Mouse (Mus musculus) C2C12 (cell line): ENCODE results near the gene Piga. TPM values are rescaled to one million over a fixed set of nuclear protein-coding genes. Genes with fewer than 3 reads are reported as not detected.

ENCODE experiments used
- H3K27me3 ChIP-seq: one replicate; pipeline ENCODE4 v1.6.1; 2011; ENCODE audit not compliant: control insufficient read depth, insufficient read depth, insufficient read length
- H3K36me3 ChIP-seq: one replicate; pipeline ENCODE4 v1.6.1; 2011; ENCODE audit not compliant: control insufficient read depth, insufficient read depth
- H3K4me3 ChIP-seq: one replicate; pipeline ENCODE4 v1.5.1; 2011; ENCODE audit warnings: mild to moderate bottlenecking, control low read depth; ENCODE audit not compliant: poor library complexity, insufficient read depth, severe bottlenecking
- H3K79me2 ChIP-seq: one replicate; pipeline ENCODE4 v1.6.1; 2011; ENCODE audit not compliant: control insufficient read depth, insufficient read depth
- H3K79me3 ChIP-seq: one replicate; pipeline ENCODE4 v1.6.1; 2011; ENCODE audit warnings: low read depth, control low read depth
- H3ac ChIP-seq: one replicate; pipeline ENCODE3; 2011; ENCODE audit warnings: low read depth; ENCODE audit not compliant: control insufficient read depth, insufficient read length
- CEBPB ChIP-seq: IDR thresholded peaks from one replicate; pipeline ENCODE4 v1.6.1; 2011; ENCODE audit warnings: low read depth, mild to moderate bottlenecking, control low read depth, moderate library complexity
- CTCF ChIP-seq: IDR thresholded peaks from one replicate; pipeline ENCODE4 v1.5.1; 2011; ENCODE audit not compliant: control insufficient read depth, insufficient read depth, insufficient read length
- FOSL1 ChIP-seq: IDR thresholded peaks from one replicate; pipeline ENCODE4 v1.8.0; 2011; ENCODE audit warnings: mild to moderate bottlenecking, low read length; ENCODE audit not compliant: poor library complexity, insufficient read depth, severe bottlenecking
- MAX ChIP-seq: IDR thresholded peaks from one replicate; pipeline ENCODE4 v1.6.1; 2011; ENCODE audit warnings: mild to moderate bottlenecking, control low read depth
- MYOD1 ChIP-seq: IDR thresholded peaks from one replicate; pipeline ENCODE4 v1.6.1; 2011; ENCODE audit warnings: low read depth; ENCODE audit not compliant: control insufficient read depth, insufficient read length
- MYOG ChIP-seq: IDR thresholded peaks from one replicate; pipeline ENCODE4 v1.6.1; 2011; ENCODE audit not compliant: control insufficient read depth, insufficient read length; ENCODE audit errors: extremely low read depth
- USF1 ChIP-seq: IDR thresholded peaks from one replicate; pipeline ENCODE4 v1.6.1; 2011; ENCODE audit warnings: low read depth, mild to moderate bottlenecking, control low read depth, moderate library complexity
- polyA plus RNA-seq: library from polyadenylated mRNA; unstranded; fragments of >200 nt; fragmentation: generic; extraction: Trizol; gene quantifications from one replicate; pipeline ENCODE4 v1.2.1, GENCODE M21; 2012; ENCODE audit warnings: missing spikeins

The Piga gene
- polyA plus RNA-seq, 1 experiment: 3.2 TPM

DNA sequence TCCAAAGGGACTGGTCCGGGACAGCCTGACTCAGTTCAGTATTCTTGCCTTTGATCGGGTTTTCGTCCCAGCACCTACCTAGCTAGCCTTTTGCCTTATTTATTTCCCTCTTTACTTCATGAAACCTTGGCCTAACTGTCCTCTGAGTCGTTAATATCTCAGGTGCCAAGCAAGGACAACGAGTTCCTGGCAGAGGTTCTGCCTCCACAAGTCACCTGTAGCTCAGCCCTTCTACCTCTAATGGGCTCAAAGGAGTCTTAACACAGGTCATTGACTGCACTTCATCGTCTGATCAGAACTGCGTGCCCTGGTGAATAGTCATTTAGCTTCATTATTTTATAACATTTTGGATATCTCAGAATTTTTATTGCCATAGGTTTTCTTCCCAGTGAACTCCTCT lies 19.9 kb downstream of the Piga start:
- H3K79me3 ChIP-seq: no peaks in the 10 kb centered on the region
- no peaks in the 10 kb centered on the region for H3K79me2 ChIP-seq
- no peaks in the 10 kb centered on the region for H3K27me3 ChIP-seq
- no peaks in the 10 kb centered on the region for H3K36me3 ChIP-seq
- no peak overlapping the region for H3ac ChIP-seq
- H3K4me3 ChIP-seq: no peak overlapping the region
- TF ChIP-seq MYOG (no peak), CTCF (no peak), CEBPB (no peak), FOSL1 (no peak), USF1 (no peak), MAX (no peak), MYOD1 (no peak)

DNA sequence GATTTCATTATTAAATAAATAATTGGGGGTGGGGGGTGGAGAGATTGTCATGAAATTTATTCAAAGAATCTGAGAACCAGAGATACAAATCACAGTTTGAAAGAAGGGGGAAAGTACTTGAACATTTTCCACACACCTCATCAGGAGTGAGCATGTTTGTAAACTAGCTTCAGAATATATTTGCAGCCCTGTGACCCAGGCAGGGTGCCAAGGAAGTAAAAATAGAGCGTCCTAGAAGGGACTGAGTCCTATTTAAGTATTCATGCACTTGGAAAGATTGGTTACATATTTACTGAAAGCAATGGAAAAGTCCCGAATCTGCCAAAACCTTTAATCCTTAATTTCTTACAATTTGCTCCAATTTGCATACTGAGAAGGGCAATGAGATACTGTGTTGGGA lies 20.6 kb downstream of the Piga start:
- no peaks in the 10 kb centered on the region for H3K79me3 ChIP-seq
- no peaks in the 10 kb centered on the region for H3K36me3 ChIP-seq
- TF ChIP-seq MYOD1: no peak
- no peak for TF ChIP-seq USF1
- no peak for TF ChIP-seq CEBPB
- TF ChIP-seq FOSL1: no peak
- no peak for TF ChIP-seq MAX
- no peak for TF ChIP-seq CTCF
- no peak for TF ChIP-seq MYOG
- H3K79me2 ChIP-seq: no peaks in the 10 kb centered on the region
- no peaks in the 10 kb centered on the region for H3K27me3 ChIP-seq
- H3K4me3 ChIP-seq: no peak overlapping the region
- H3ac ChIP-seq: no peak overlapping the region

DNA sequence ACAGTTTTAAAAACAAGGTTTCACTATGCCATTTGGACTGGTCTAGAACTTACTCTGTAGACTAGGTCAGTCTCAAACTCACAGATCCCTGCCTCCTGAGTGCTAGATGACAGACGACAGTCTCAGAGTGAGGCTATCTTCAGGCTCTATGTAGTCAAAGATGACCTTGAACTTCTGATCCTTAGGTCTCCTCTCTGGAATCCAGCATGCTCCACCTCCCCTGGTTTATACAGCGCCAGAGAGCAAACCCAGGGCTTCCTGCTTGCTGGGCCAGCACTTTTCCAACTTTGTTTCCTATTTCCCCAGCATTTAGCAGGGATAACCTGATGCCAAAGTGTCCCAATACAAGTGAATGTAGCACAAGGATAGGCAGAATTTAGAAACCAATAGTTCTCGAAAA lies 21.1 kb downstream of the Piga start:
- no peak overlapping the region for H3ac ChIP-seq
- no peaks in the 10 kb centered on the region for H3K27me3 ChIP-seq
- H3K79me2 ChIP-seq: no peaks in the 10 kb centered on the region
- H3K36me3 ChIP-seq: no peaks in the 10 kb centered on the region
- no peak for TF ChIP-seq CTCF
- TF ChIP-seq FOSL1: no peak
- no peak for TF ChIP-seq MYOD1
- TF ChIP-seq MAX: no peak
- no peak for TF ChIP-seq MYOG
- no peak for TF ChIP-seq USF1
- TF ChIP-seq CEBPB: no peak
- no peak overlapping the region for H3K4me3 ChIP-seq
- H3K79me3 ChIP-seq: no peaks in the 10 kb centered on the region

DNA sequence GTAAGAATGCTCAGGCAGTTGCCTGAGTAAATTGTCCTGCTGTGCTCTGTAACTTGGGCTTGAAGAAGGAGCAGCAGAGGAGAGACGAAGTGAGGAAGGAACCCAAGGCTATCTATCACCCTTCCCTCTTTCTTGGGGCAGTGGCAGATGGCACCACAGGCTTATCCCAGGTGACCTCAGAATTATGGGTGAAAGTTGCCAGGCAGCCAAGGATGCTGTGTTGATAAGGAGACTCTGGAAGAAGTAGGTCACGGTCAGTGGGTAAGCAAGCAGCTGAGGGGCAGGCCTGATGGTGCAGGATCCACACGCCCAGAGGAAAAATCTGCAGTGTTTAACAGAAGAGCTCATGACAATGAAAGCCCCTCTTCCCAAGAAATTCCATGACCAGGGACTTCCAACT lies 21.7 kb downstream of the Piga start:
- Histone ChIP-seq H3K4me3 (no peak overlapping the region), H3K79me2 (no peaks in the 10 kb centered on the region), H3K79me3 (no peaks in the 10 kb centered on the region), H3ac (no peak overlapping the region), H3K36me3 (no peaks in the 10 kb centered on the region), H3K27me3 (no peaks in the 10 kb centered on the region)
- TF ChIP-seq CEBPB (no peak), MYOD1 (no peak), MAX (no peak), USF1 (no peak), FOSL1 (no peak), MYOG (no peak), CTCF (no peak)

DNA sequence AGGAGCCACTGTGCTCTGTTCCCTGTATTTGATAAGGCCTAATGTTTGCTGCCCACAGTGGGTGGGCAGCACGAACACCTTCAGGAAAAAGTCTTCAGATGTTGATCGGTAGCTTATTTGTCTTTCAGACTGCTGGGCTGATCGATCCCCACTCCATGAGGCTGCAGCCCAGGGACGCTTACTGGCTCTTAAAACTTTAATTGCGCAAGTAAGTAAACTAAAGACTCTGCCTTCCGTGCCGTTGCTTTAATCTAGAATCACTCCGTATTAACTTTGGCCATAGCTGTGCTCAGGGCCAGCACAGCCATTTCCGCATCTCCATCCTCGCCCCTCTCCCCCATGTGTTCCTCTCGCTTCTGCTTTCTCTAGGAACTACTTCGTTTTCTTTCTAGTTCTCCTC lies 26.0 kb downstream of the Piga start:
- Histone ChIP-seq H3K27me3 (no peaks in the 10 kb centered on the region), H3K4me3 (no peak overlapping the region), H3K36me3 (no peaks in the 10 kb centered on the region), H3K79me2 (no peaks in the 10 kb centered on the region), H3K79me3 (no peaks in the 10 kb centered on the region), H3ac (no peak overlapping the region)
- no peak for TF ChIP-seq MAX
- TF ChIP-seq CTCF: no peak
- no peak for TF ChIP-seq CEBPB
- no peak for TF ChIP-seq FOSL1
- no peak for TF ChIP-seq USF1
- no peak for TF ChIP-seq MYOD1
- TF ChIP-seq MYOG: no peak

GRCm38 (mm10) chrX:164446106-164446551 lies 26.5 kb downstream of the Piga start:
- Histone ChIP-seq H3K4me3 (no peak overlapping the region), H3K79me3 (no peaks in the 10 kb centered on the region), H3K79me2 (no peaks in the 10 kb centered on the region), H3K27me3 (no peaks in the 10 kb centered on the region), H3ac (no peak overlapping the region), H3K36me3 (no peaks in the 10 kb centered on the region)
- TF ChIP-seq CEBPB (no peak), MAX (no peak), USF1 (no peak), FOSL1 (no peak), CTCF (no peak), MYOG (no peak), MYOD1 (no peak)
